Mouse (Mus musculus) testis, postnatal 14 days (tissue): ENCODE data around the gene Vmp1.

Source experiments
- DNase-seq: peaks from one replicate; pipeline ENCODE4 v3.0.0; 2021; ENCODE audit warnings: low spot score

Vmp1 gene

GRCm38 (mm10) chr11:86629941-86630340, 53.7 kb downstream of the Vmp1 start:
- no peak for DNase-seq

GRCm38 (mm10) chr11:86629445-86629844, 54.2 kb downstream of the Vmp1 start:
- DNase-seq, result no peak

- no peak for DNase-seq
These were observed 55.2 kb downstream of the Vmp1 start for GRCm38 (mm10) chr11:86628448-86628847.

- no peak for DNase-seq
These were observed 56.0 kb downstream of the Vmp1 start for GRCm38 (mm10) chr11:86627649-86628048.

GRCm38 (mm10) chr11:86626714-86627113, 56.9 kb downstream of the Vmp1 start:
- no peak for DNase-seq

- DNase-seq, result no peak
These were observed 59.2 kb downstream of the Vmp1 start for GRCm38 (mm10) chr11:86624237-86624941.

GRCm38 (mm10) chr11:86623402-86624010, 60.1 kb downstream of the Vmp1 start:
- no peak for DNase-seq

GRCm38 (mm10) chr11:86622191-86622912, 61.3 kb downstream of the Vmp1 start:
- no peak for DNase-seq

- no peak for DNase-seq
These were observed 62.5 kb downstream of the Vmp1 start for GRCm38 (mm10) chr11:86621139-86621538.

- DNase-seq, result no peak
These were observed 64.9 kb downstream of the Vmp1 start for GRCm38 (mm10) chr11:86618548-86619335.

GRCm38 (mm10) chr11:86614607-86615006, 69.0 kb downstream of the Vmp1 start:
- no peak for DNase-seq

GRCm38 (mm10) chr11:86614056-86614530, 69.5 kb downstream of the Vmp1 start:
- no peak for DNase-seq

- DNase-seq, result no peak
These were observed 71.6 kb downstream of the Vmp1 start for GRCm38 (mm10) chr11:86611991-86612390.

GRCm38 (mm10) chr11:86610239-86610638, 73.4 kb downstream of the Vmp1 start:
- no peak for DNase-seq

- DNase-seq, result no peak
These were observed 75.8 kb downstream of the Vmp1 start for GRCm38 (mm10) chr11:86607808-86608350.

- no peak for DNase-seq
These were observed 76.9 kb downstream of the Vmp1 start for GRCm38 (mm10) chr11:86606621-86607339.

GRCm38 (mm10) chr11:86604732-86605520, 78.7 kb downstream of the Vmp1 start:
- DNase-seq, result no peak

- DNase-seq, result no peak
These were observed 79.3 kb downstream of the Vmp1 start for GRCm38 (mm10) chr11:86604289-86604688.

GRCm38 (mm10) chr11:86603719-86604118, 79.9 kb downstream of the Vmp1 start:
- no peak for DNase-seq

GRCm38 (mm10) chr11:86602116-86602515, 81.5 kb downstream of the Vmp1 start:
- DNase-seq, result no peak

- no peak for DNase-seq
These were observed 83.5 kb downstream of the Vmp1 start for GRCm38 (mm10) chr11:86600209-86600557.
